Mouse (Mus musculus): ENCODE data around the gene Elf2.

DNA sequence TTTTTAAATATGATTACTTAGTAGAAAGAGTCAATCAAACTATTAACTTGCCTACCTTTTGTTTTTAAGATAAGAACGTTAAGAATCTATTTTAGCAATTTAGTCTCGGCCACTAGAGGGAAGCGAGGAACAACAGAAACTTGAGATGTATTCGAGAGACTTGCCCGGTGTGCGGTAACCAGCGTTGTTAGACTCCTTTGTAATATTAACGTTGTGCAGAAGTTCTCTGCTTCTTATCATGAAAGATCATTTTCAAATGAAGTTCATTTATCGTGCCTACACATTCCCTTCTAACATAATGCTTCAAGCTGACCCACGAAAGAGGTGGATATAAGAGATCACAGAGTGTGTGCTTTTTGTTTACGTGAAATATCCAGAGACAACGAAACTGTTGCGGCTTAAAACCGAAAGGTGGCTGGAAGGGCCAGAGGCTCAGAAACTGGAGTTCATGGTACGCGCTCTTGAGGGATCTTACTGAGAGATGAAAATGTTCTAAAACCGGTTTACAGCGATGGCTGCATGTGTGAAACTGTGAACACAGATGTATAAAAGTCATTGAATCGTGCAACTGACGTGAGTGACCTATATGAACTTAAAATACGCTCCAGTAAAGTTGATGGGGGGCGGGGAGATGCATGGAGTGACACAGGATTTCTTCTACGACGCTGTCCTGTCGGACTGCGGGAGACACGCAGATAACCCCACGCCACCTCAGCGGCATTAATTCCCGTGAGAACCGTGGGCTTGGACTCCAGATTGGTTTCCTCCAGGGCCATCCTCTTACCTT, 37.6 kb upstream of the Elf2 start:
- TF ChIP-seq CTCF (IDR thresholded peaks at IDR 0.05; ENCODE audit: low read depth, low read length) (no peak), POLR2A (IDR thresholded peaks at IDR 0.05; ENCODE audit: borderline replicate concordance, low read depth, low read length) (no peak)

Measured in bone marrow macrophage, adult 2 months (primary cell).